Mouse (Mus musculus) cortical plate, adult 2 months (tissue): Measurements from ENCODE around the gene Vwc2.

Source experiments
- CTCF ChIP-seq: fragments of 200-500 bp; IDR thresholded peaks from 2 replicates; pipeline ENCODE4 v1.5.1; 2011; ENCODE audit warnings: mild to moderate bottlenecking, control low read depth, low read length; ENCODE audit not compliant: insufficient read depth; ENCODE audit errors: extremely low read depth
- POLR2A ChIP-seq: fragments of 200-500 bp; IDR thresholded peaks from 2 replicates; pipeline ENCODE4 v1.6.1; 2011; ENCODE audit warnings: mild to moderate bottlenecking, low read length, control low read depth; ENCODE audit not compliant: insufficient read depth; ENCODE audit errors: extremely low read depth

- no peak for TF ChIP-seq CTCF
- no peak for TF ChIP-seq POLR2A
These were observed 128.8 kb downstream of the Vwc2 start for GRCm38 (mm10) chr11:11242694-11243377.
